Mouse (Mus musculus) G1E (cell line): Measurements from ENCODE around the gene Zfp740.

ENCODE experiments used
- CTCF ChIP-seq: IDR thresholded peaks from 2 replicates; pipeline ENCODE4 v1.5.1; 2012; ENCODE audit warnings: low read depth, low read length, inconsistent platforms, mixed read lengths
- TAL1 ChIP-seq: conservative IDR thresholded peaks from 2 replicates; pipeline ENCODE4 v1.6.1; 2012; ENCODE audit warnings: low read depth, low read length, inconsistent platforms, mixed read lengths

DNA sequence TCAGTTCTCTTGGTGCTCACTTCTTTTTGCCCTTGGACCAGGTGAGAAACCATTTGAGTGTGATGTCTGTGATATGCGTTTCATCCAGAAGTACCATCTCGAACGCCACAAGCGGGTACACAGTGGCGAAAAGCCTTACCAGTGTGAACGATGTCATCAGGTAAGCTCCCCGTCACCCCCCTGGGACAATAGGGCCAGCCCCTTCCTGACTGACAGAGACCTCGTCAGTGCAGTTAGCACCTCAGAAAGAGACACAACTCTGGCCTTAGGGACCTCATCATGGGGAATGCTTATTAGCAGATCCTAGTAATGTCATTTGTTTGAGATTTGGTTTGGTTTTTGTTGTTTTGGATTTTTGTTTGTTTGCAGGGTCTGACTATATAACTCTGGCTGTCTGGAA, 6.1 kb downstream of the Zfp740 start:
- TF ChIP-seq CTCF (no peak), TAL1 (no peak)
